Mouse (Mus musculus) liver, adult 10 weeks (tissue): ENCODE results near the gene Vmn2r62. TPM values are rescaled to one million over a fixed set of nuclear protein-coding genes. Genes with fewer than 3 reads are reported as not detected.

ENCODE experiments used
- polyA plus RNA-seq: library from polyadenylated mRNA; stranded (reverse); fragments of 350-450 nt; fragmentation: Illumina TruSeq; extraction: RNeasy Lipid Tissue Mini Kit (QIAGEN cat#74804); gene quantifications from one replicate; pipeline ENCODE4 v1.2.3, GENCODE M21; 2014; ENCODE audit warnings: low read depth, low replicate concordance

The Vmn2r62 gene
- polyA plus RNA-seq = not detected

DNA sequence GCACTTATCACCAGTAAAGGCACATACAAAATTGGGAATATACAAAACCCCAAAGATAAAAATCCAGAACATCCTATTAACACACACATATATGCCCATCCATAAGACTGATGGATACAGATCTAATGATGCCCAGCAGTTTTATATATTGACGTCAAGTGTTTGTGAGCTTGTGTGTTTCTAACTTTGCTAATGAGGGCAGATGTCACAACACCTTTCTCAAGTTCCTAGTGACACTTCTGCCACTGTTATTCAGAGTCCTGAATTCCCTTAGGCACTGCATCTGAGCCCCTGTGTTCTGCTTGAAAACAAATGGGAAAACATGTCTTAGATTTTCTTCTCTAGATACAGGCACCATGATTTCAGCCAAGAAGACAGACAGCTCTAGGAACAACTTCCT, at the start of gene Vmn2r62:
Gene Vmn2r62 (minus strand): TSS at position 101 of the 400 bp plus-strand sequence.

DNA sequence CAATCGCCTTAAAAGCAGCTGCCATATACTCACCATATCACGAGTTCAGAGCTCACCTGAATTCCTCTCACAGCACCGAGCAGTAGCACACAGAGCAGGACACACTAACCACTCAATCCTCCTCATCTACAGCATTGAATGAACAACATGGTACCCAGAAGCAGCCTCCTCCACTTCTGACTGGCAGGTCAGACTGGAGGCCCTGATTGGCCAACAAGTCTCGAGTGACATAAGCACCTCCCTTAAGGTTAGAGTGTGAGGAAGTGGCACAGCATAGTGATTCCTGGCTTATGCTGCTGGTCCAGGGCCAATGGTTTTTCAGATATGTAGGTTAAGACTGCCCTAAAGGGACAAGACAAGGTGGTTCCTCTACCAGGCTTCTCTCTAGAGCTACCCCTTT, 66.4 kb downstream of the Vmn2r62 start, which contains the start of gene Gm17067:
Gene Gm17067 (minus strand): TSS at position 101 of the 400 bp plus-strand sequence.

Other genes with a start within 250 kb of the Vmn2r62 start
- gene Gm21028, start 214.9 kb downstream of the Vmn2r62 start, polyA plus RNA-seq = not detected
- 4.1 TPM for gene Zfp977, start 201.0 kb downstream of the Vmn2r62 start, polyA plus RNA-seq
- gene Zfp976, start 150.9 kb downstream of the Vmn2r62 start, polyA plus RNA-seq = 9.2 TPM
- 12.6 TPM for gene Zfp975, start 100.8 kb downstream of the Vmn2r62 start, polyA plus RNA-seq
- gene Gm17067, start 66.5 kb downstream of the Vmn2r62 start, polyA plus RNA-seq = not detected
- not detected for gene Gm2381, start 73.7 kb upstream of the Vmn2r62 start, polyA plus RNA-seq
- gene Vmn2r63, start 140.3 kb upstream of the Vmn2r62 start, polyA plus RNA-seq = not detected
- gene Gm9268, start 225.2 kb upstream of the Vmn2r62 start, polyA plus RNA-seq = not detected